Mouse (Mus musculus) C2C12 (cell line): ENCODE measurements around the gene Pdik1l. TPM values are rescaled to one million over a fixed set of nuclear protein-coding genes. Genes with fewer than 3 reads are reported as not detected.

Experiments used
- H3K27me3 ChIP-seq: one replicate; pipeline ENCODE4 v1.6.1; 2011; ENCODE audit not compliant: control insufficient read depth, insufficient read depth, insufficient read length
- H3K36me3 ChIP-seq: one replicate; pipeline ENCODE4 v1.6.1; 2011; ENCODE audit not compliant: control insufficient read depth, insufficient read depth
- H3K4me3 ChIP-seq: one replicate; pipeline ENCODE4 v1.5.1; 2011; ENCODE audit warnings: mild to moderate bottlenecking, control low read depth; ENCODE audit not compliant: poor library complexity, insufficient read depth, severe bottlenecking
- H3K79me2 ChIP-seq: one replicate; pipeline ENCODE4 v1.6.1; 2011; ENCODE audit not compliant: control insufficient read depth, insufficient read depth
- H3K79me3 ChIP-seq: one replicate; pipeline ENCODE4 v1.6.1; 2011; ENCODE audit warnings: low read depth, control low read depth
- H3ac ChIP-seq: one replicate; pipeline ENCODE3; 2011; ENCODE audit warnings: low read depth; ENCODE audit not compliant: control insufficient read depth, insufficient read length
- CEBPB ChIP-seq: IDR thresholded peaks from one replicate; pipeline ENCODE4 v1.6.1; 2011; ENCODE audit warnings: low read depth, mild to moderate bottlenecking, control low read depth, moderate library complexity
- CTCF ChIP-seq: IDR thresholded peaks from one replicate; pipeline ENCODE4 v1.5.1; 2011; ENCODE audit not compliant: control insufficient read depth, insufficient read depth, insufficient read length
- FOSL1 ChIP-seq: IDR thresholded peaks from one replicate; pipeline ENCODE4 v1.8.0; 2011; ENCODE audit warnings: mild to moderate bottlenecking, low read length; ENCODE audit not compliant: poor library complexity, insufficient read depth, severe bottlenecking
- MAX ChIP-seq: IDR thresholded peaks from one replicate; pipeline ENCODE4 v1.6.1; 2011; ENCODE audit warnings: mild to moderate bottlenecking, control low read depth
- MYOD1 ChIP-seq: IDR thresholded peaks from one replicate; pipeline ENCODE4 v1.6.1; 2011; ENCODE audit warnings: low read depth; ENCODE audit not compliant: control insufficient read depth, insufficient read length
- MYOG ChIP-seq: IDR thresholded peaks from one replicate; pipeline ENCODE4 v1.6.1; 2011; ENCODE audit not compliant: control insufficient read depth, insufficient read length; ENCODE audit errors: extremely low read depth
- USF1 ChIP-seq: IDR thresholded peaks from one replicate; pipeline ENCODE4 v1.6.1; 2011; ENCODE audit warnings: low read depth, mild to moderate bottlenecking, control low read depth, moderate library complexity
- polyA plus RNA-seq: library from polyadenylated mRNA; unstranded; fragments of >200 nt; fragmentation: generic; extraction: Trizol; gene quantifications from one replicate; pipeline ENCODE4 v1.2.1, GENCODE M21; 2012; ENCODE audit warnings: missing spikeins

Pdik1l gene
- polyA plus RNA-seq, 1 experiment: 2.7 TPM

- Histone ChIP-seq H3K36me3 (no peaks in the 10 kb centered on the region), H3K79me2 (peaks cover 5% of the 10 kb centered on the region), H3K27me3 (peaks cover 69% of the 10 kb centered on the region), H3ac (no peak overlapping the region), H3K79me3 (peaks cover 3% of the 10 kb centered on the region), H3K4me3 (no peak overlapping the region)
- TF ChIP-seq CTCF (peak; percentile 96), MYOG (no peak), CEBPB (no peak), USF1 (no peak), MAX (no peak), MYOD1 (no peak), FOSL1 (no peak)
Observed at GRCm38 (mm10) chr4:134249651-134250050, 38.0 kb downstream of the Pdik1l start.

DNA sequence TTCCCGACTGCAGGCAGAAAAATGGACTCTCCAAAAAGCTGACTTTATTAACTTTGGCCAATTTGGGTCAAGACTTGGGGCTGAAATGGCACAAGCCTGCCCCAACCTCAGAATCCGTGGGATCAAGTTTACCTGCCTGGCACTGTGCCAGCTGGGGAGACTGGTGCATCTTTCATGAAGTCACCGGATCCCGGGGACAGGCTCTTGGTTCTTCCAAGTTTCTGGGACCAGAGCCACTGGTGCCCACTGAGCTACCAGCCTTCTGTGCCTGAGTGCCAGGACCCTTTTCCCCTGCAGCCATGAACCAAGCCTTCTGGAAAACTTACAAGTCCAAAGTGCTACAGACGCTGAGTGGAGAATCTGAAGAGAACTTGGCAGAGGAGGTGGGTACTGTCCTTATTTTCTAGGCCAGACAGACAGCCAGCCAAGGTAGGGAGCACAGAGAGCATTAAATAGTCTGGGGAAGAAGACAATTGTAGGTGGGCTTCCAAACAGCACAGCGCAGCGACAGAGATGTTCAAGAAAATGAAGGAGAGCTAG, 40.9 kb downstream of the Pdik1l start, which contains the start of gene Gm30191:
TSS of gene Gm30191 (plus strand) at position 217 of the 540 bp plus-strand sequence.
- no peak within 1 kb of the TSS for H3K4me3 ChIP-seq

DNA sequence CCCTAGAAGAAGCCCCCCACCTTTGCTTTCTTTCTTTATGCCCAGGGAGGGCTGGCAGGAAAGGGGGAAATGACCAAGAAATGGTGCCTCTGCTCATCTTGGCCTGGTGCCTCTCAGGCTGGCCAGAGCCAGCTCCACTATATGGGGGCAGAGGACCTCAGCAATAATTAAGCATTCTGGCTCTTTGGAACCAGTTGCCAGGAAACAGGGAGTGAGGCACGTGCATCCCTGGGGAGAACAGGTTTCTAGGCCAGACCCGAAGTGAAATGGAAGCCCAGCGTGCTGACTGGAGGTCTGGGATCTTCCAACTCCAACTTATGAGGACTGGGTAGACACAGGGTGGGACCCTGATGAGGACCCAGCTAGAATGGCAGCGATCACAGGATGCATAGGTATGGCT, 41.4 kb downstream of the Pdik1l start:
- Histone ChIP-seq H3K36me3 (no peaks in the 10 kb centered on the region), H3K79me2 (peaks cover 12% of the 10 kb centered on the region), H3K79me3 (peaks cover 3% of the 10 kb centered on the region), H3K4me3 (no peak overlapping the region), H3K27me3 (peaks cover 36% of the 10 kb centered on the region), H3ac (no peak overlapping the region)
- TF ChIP-seq FOSL1 (no peak), MAX (no peak), MYOD1 (no peak), MYOG (no peak), USF1 (no peak), CEBPB (no peak), CTCF (no peak)

More for the DNA sequence above, 40.9 kb downstream of the Pdik1l start, which contains the start of gene Gm30191:
- no peak for TF ChIP-seq CTCF
- TF ChIP-seq MAX: no peak
- TF ChIP-seq CEBPB: no peak
- TF ChIP-seq MYOD1: no peak
- no peak for TF ChIP-seq FOSL1
- no peak for TF ChIP-seq MYOG
- no peak for TF ChIP-seq USF1
- peaks cover 41% of the 10 kb centered on the region for H3K27me3 ChIP-seq
- H3K79me3 ChIP-seq: peaks cover 3% of the 10 kb centered on the region
- H3ac ChIP-seq: no peak within 1 kb of the TSS
- H3K36me3 ChIP-seq: no peaks in the 10 kb centered on the region
- peaks cover 12% of the 10 kb centered on the region for H3K79me2 ChIP-seq

DNA sequence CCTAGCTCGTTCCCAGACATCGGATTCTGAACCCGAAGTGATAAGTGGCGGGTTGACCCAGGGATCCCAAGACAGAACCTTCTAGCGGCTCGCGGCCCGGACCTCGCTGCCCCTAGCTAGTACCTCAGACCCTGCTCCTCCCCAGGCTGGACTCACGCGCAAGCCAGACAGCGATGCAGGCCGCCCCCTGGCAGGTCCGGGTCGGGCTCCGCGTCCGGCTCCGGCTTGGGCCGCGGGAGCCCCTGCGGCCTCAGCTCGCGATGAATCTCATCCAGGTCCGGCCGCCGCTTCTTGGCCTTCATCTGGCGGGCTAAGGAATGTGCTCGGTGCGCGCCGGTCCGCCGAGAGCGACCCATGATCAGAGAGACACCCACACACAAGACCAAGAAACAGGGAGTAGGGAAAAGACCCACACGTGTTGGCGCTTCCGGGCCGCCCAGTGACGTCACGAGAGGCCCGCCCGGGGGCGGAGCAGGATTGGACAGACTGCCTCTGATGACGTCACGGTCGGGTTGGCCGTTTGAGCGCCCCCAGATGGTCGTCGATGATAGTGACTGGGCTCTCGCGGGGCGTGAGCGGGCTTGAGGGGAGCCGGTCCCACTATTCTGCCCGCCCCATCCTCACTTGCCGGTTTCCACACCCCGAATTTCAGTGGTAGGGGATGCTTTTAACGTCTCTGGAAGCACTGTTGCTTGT, 42.4 kb downstream of the Pdik1l start, which contains the start of gene Zfp593:
TSS of gene Zfp593 (minus strand) at position 445 of the 696 bp plus-strand sequence.
- Histone ChIP-seq H3K79me2 (peaks cover 12% of the 10 kb centered on the region), H3K27me3 (peaks cover 26% of the 10 kb centered on the region), H3ac (peak within 1 kb of the TSS; percentile 89), H3K4me3 (peak within 1 kb of the TSS; percentile 60), H3K79me3 (peaks cover 3% of the 10 kb centered on the region), H3K36me3 (no peaks in the 10 kb centered on the region)
- TF ChIP-seq CTCF: peak; percentile 68
- no peak for TF ChIP-seq CEBPB
- TF ChIP-seq MYOG: no peak
- peak; percentile 20 for TF ChIP-seq USF1
- no peak for TF ChIP-seq FOSL1
- TF ChIP-seq MAX: peak; percentile 80
- TF ChIP-seq MYOD1: no peak

- H3K27me3 ChIP-seq: peaks cover 17% of the 10 kb centered on the region
- TF ChIP-seq FOSL1 (no peak), CEBPB (no peak), MAX (no peak), CTCF (no peak), USF1 (no peak), MYOG (no peak), MYOD1 (no peak)
- H3K4me3 ChIP-seq: peak within 1 kb of the TSS; percentile 60
Observed at GRCm38 (mm10) chr4:134243516-134244250, 44.0 kb downstream of the Pdik1l start, which contains the start of gene E130218I03Rik. E130218I03Rik (plus strand) TSS chr4:134243662.

More at GRCm38 (mm10) chr4:134243516-134244250, 44.0 kb downstream of the Pdik1l start, which contains the start of gene E130218I03Rik:
- Histone ChIP-seq H3ac (no peak within 1 kb of the TSS), H3K79me3 (peaks cover 3% of the 10 kb centered on the region), H3K79me2 (peaks cover 12% of the 10 kb centered on the region), H3K36me3 (no peaks in the 10 kb centered on the region)
